Mouse (Mus musculus) hindbrain, embryonic 15.5 days (tissue): ENCODE measurements around the gene Gan. TPM values are rescaled to one million over a fixed set of nuclear protein-coding genes. Genes with fewer than 3 reads are reported as not detected.

Source experiments
- ATAC-seq: fragments of 200-750 bp; cut with Nextera tagmentation; 2 replicates; pipeline ENCODE4 v1.8.0; 2017; ENCODE audit warnings: low read depth, moderate number of reproducible peaks, moderate TSS enrichment; ENCODE audit not compliant: low FRiP score
- H3K27ac ChIP-seq: fragments of 300-500 bp; sonication (generic); replicated peaks from 2 replicates; pipeline ENCODE4 v1.5.1; 2015; ENCODE audit warnings: mild to moderate bottlenecking, inconsistent platforms
- H3K27me3 ChIP-seq: fragments of 300-500 bp; sonication (generic); 2 replicates; pipeline ENCODE4 v1.6.1; 2015; ENCODE audit warnings: control low read depth, inconsistent platforms
- H3K36me3 ChIP-seq: fragments of 300-500 bp; sonication (generic); 2 replicates; pipeline ENCODE4 v1.6.1; 2015; ENCODE audit warnings: control low read depth, inconsistent platforms
- H3K4me1 ChIP-seq: fragments of 300-500 bp; sonication (generic); replicated peaks from 2 replicates; pipeline ENCODE4 v1.6.1; 2015; ENCODE audit warnings: control low read depth, inconsistent platforms
- H3K4me2 ChIP-seq: fragments of 300-500 bp; sonication (generic); 2 replicates; pipeline ENCODE4 v1.6.1; 2015; ENCODE audit warnings: moderate library complexity, mild to moderate bottlenecking, inconsistent platforms
- H3K4me3 ChIP-seq: fragments of 300-500 bp; sonication (generic); 2 replicates; pipeline ENCODE4 v1.5.1; 2015; ENCODE audit warnings: mild to moderate bottlenecking, inconsistent platforms
- H3K9ac ChIP-seq: fragments of 300-500 bp; sonication (generic); 2 replicates; pipeline ENCODE4 v1.6.1; 2015; ENCODE audit warnings: inconsistent platforms
- H3K9me3 ChIP-seq: fragments of 300-500 bp; sonication (generic); 2 replicates; pipeline ENCODE4 v1.6.1; 2016; ENCODE audit warnings: control low read depth, inconsistent platforms
- WGBS: fragments of 180-500 bp; shearing (Covaris S2); methylation state at CpG from one replicate; pipeline ENCODE4 v1.1.7; 2015; 5-methylcytosine and 5-hydroxymethylcytosine counted together
- polyA plus RNA-seq: library from polyadenylated mRNA; unstranded; fragments of >200 nt; fragmentation: Nextera tagmentation; extraction: Ambion mirVana; gene quantifications from 2 replicates; pipeline ENCODE4 v1.2.1, GENCODE M21; 2015

Gan gene
- 3.0 TPM in 2 replicates for polyA plus RNA-seq

DNA sequence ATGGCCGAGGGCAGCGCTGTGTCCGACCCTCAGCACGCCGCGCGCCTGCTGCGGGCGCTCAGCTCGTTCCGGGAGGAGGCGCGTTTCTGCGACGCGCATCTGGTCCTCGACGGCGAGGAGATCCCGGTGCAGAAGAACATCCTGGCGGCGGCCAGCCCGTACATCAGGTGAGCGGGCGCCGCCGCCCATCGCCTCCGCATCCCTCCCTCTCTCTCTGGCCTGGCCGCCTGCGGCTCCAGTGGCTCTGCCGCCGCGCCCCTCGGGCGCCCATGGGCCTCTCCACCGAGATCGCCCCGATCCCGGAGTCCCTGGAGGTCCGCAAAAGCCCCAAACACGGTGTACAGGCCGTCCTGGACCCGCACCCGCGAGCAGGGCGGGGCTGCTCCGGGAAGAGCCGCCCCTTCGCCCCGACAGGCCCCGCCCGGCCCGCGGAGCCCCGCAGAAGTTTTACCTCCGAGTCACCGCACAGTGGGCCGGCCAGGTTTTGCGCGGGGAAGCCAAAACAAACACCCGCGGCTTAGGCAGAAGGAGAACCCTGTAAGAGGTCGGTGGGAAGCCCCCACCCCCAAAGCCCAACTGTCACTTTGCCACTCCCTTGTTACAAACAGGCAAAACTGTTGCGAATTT lies at the start of gene Gan:
Gene Gan, plus strand, starts transcription at position 1 of the 627 bp plus-strand sequence.
- Histone ChIP-seq H3K4me3 (peak within 1 kb of the TSS; percentile 94), H3K27ac (peak within 1 kb of the TSS; percentile 76), H3K4me1 (peaks cover 31% of the 10 kb centered on the region), H3K4me2 (peak within 1 kb of the TSS; percentile 91), H3K27me3 (no peaks in the 10 kb centered on the region), H3K9me3 (no peaks in the 10 kb centered on the region), H3K9ac (peak within 1 kb of the TSS; percentile 94), H3K36me3 (no peaks in the 10 kb centered on the region)
- WGBS: under 1% methylated on average over 49 of the region's 65 CpGs
- peak; percentile 71 for ATAC-seq

DNA sequence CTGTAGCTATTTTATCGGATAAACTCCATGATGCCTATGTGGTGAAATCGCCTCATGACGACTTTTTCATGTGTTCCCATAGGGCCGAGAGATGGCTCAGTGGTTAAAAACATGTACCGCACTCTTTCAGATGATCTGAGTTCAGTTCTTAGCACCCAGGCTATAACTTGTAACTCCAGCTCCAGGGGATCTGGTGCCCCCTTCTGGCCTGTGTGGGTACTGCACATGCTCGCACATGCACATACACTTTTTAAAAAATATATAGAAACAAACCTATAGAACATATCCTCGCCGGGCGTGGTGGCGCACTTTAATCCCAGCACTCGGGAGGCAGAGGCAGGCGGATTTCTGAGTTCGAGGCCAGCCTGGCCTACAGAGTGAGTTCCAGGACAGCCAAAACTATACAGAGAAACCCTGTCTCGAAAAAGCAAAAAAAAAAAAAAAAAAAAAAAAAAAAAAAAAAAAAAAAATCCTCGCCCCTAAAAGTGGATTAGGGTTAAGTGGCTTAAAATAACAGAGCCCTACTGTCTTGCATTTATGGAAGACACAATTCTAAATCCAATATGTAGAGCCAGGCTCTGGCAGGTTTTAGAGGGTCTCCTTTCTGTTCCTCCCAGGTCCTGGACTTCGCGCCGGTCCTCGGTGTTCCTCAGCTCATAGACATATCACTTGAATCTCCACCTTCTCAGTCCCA lies 48.8 kb upstream of the Gan start:
- Histone ChIP-seq H3K36me3 (no peaks in the 10 kb centered on the region), H3K4me1 (no peaks in the 10 kb centered on the region), H3K4me2 (no peak overlapping the region), H3K4me3 (no peak overlapping the region), H3K9ac (no peak overlapping the region), H3K9me3 (no peaks in the 10 kb centered on the region), H3K27me3 (no peaks in the 10 kb centered on the region), H3K27ac (no peak overlapping the region)
- WGBS: 93% methylated on average over 19 of the region's 19 CpGs
- no peak for ATAC-seq

DNA sequence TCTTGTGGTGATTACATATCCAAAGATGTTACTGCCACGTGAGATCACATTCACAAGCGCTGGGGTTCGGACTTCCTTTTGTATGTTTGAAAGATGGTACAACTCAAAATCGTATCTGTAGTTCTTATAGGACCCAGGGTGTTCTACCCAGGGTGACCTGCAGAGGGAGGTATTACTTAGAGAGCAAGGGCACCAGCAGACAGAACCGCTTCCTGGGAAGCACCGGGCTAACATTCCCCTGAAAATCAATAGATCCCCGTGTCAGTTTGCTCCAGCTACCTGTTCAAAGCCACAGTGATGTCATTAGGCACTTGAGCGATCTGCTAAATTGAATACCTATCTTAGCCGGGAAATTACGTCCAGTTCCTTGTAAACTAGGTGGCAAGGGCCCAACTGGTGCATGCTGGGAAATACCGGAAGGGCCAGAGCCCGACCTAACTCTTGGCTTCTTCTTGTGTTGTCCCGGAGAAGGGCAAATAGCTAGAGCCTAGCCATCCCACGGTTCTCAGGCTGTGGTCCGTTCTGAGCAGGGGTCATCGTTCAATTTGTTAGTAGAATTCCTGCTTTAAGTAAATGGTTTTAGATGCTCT lies 48.0 kb upstream of the Gan start:
- no peak for ATAC-seq
- H3K9ac ChIP-seq: no peak overlapping the region
- no peak overlapping the region for H3K4me2 ChIP-seq
- H3K36me3 ChIP-seq: no peaks in the 10 kb centered on the region
- no peaks in the 10 kb centered on the region for H3K4me1 ChIP-seq
- no peaks in the 10 kb centered on the region for H3K27me3 ChIP-seq
- no peak overlapping the region for H3K27ac ChIP-seq
- no peaks in the 10 kb centered on the region for H3K9me3 ChIP-seq
- WGBS: 53% methylated on average over 16 of the region's 16 CpGs
- no peak overlapping the region for H3K4me3 ChIP-seq

DNA sequence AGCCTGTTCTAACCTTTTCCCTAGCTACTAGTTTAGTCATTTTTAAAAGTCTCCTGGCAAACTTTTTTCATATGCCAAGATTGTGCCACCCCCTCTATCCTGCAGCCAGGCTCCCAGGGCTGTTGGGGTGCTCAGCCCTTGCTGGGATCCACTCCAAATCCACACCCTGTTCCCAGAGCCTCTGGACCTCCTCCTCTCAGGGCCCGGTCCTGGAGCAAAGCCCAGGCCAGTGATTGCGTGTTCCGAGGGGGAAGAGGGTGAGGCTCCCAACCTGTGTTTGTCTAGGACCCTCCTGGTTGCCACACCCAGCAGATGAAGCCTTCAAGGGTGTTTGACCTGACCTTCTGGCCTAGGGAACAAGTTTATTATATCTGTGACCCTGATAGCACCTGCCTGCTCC lies 46.3 kb upstream of the Gan start:
- H3K4me2 ChIP-seq: no peak overlapping the region
- ATAC-seq: no peak
- H3K36me3 ChIP-seq: no peaks in the 10 kb centered on the region
- no peak overlapping the region for H3K4me3 ChIP-seq
- no peak overlapping the region for H3K9ac ChIP-seq
- 88% methylated on average over 3 of the region's 3 CpGs for WGBS
- peaks cover 12% of the 10 kb centered on the region for H3K4me1 ChIP-seq
- H3K9me3 ChIP-seq: no peaks in the 10 kb centered on the region
- no peak overlapping the region for H3K27ac ChIP-seq
- no peaks in the 10 kb centered on the region for H3K27me3 ChIP-seq

DNA sequence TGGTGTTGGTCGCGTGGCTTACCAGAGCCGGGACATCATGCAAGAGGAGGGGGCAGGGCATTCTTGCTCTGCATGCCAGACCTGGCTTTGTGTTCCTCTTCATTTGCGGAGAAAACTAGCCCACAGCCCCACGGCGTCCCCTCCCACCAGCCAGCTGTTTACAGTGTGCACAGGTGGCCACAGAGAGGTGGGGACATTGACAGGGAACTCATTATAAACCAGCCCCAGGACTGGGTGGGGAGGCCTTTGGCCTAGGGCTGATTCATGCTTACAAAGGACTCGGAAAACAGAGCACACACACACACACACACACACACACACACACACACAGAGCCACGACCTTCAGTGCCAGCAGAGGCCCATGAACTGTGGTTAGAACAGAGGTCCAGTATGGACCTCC lies 45.7 kb upstream of the Gan start:
- ATAC-seq: no peak
- Histone ChIP-seq H3K4me1 (peaks cover 12% of the 10 kb centered on the region), H3K27ac (no peak overlapping the region), H3K4me3 (no peak overlapping the region), H3K9ac (no peak overlapping the region), H3K4me2 (no peak overlapping the region), H3K27me3 (no peaks in the 10 kb centered on the region), H3K9me3 (no peaks in the 10 kb centered on the region), H3K36me3 (no peaks in the 10 kb centered on the region)
- WGBS: 71% methylated on average over 8 of the region's 8 CpGs

DNA sequence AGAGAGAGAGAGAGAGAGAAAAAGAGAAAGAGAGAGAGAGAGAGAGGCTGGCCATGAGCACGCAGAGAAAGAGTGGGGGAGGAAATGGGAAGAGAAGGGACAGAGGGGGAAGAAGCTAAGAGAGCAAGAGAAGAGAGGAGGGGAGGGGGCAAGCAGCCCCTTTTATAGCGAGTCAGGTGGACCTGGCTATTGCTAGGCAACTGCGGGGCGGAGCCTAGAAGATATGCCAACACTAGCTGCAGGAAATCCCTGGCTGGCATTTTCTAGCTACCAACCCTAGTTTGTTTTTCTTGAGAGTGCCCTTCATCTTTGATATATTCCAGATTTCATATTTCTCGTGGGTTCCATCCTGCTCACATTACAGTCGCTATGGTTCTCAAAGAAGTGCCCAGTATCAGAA lies 42.8 kb upstream of the Gan start:
- 46% methylated on average over 6 of the region's 6 CpGs for WGBS
- ATAC-seq: no peak

DNA sequence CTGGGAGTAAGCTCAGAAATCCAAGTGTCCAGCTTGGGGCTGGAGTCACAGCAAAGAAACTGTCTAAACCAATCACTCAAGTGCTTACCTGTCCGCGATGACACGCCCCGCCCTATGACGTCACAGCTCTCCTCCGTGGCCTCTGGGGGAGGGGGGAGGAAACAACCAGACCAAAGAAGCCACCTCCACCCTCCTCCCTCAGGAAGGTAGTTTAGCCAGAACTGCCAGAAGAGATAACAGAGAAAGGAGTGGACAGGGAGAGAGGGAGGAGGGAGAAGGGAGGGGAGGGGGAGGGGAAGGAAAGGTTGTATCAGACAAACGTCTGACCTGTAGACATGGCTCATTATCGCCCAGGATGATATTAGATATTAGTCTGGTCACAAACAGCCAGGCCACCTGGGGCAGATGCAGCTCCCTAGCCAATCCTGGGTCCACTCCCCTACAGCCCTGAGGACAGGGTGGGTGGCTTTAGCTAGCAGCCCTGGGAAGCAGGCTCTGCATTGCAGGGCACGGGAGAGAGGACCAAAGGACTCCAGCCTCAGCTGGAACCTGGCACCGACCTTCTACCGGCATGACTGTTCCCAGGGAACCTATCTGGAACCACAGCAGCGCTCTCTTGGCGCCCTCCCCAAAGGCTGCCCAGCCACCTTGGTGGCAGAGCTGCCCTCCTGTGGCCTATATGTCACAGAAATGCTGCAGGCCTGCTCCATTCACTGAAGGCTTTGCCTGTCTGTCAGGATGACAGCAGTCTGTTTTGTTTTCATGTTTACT lies 42.1 kb upstream of the Gan start:
- Histone ChIP-seq H3K9me3 (no peaks in the 10 kb centered on the region), H3K27ac (no peak overlapping the region), H3K4me2 (peak overlapping the region; percentile 29), H3K27me3 (no peaks in the 10 kb centered on the region), H3K9ac (0 out of 2 replicates have a peak overlapping the region, but pooled peaks have one; percentile 10), H3K4me1 (peaks cover 12% of the 10 kb centered on the region), H3K36me3 (no peaks in the 10 kb centered on the region), H3K4me3 (no peak overlapping the region)
- 11% methylated on average over 13 of the region's 13 CpGs for WGBS
- no peak for ATAC-seq

More for the DNA sequence above, 42.8 kb upstream of the Gan start:
- H3K4me2 ChIP-seq: no peak overlapping the region; the same call in 1 of the 2 replicates
- peaks cover 12% of the 10 kb centered on the region for H3K4me1 ChIP-seq
- no peaks in the 10 kb centered on the region for H3K36me3 ChIP-seq
- no peak overlapping the region for H3K9ac ChIP-seq
- H3K4me3 ChIP-seq: no peak overlapping the region
- H3K27me3 ChIP-seq: no peaks in the 10 kb centered on the region
- H3K27ac ChIP-seq: no peak overlapping the region
- no peaks in the 10 kb centered on the region for H3K9me3 ChIP-seq

DNA sequence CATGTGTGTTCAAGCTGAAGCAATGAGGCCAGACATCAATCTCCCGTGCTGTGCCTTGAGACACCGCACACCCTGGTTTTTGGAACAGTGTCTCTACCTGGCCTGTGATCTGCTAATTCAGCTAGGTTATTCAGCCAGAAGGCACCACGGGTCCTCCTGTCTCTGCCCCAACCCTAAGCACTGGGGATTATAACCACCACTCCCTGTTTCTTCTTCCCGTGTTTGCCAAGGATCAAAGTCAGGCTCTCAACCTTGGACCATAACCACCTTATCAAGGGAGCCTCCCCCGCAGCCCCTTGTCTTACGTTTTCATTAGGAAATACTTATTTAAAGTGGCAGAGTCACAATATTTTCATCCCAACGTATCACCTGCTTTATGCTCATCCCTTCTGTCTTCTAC lies 41.4 kb upstream of the Gan start:
- Histone ChIP-seq H3K4me3 (no peak overlapping the region), H3K27me3 (no peaks in the 10 kb centered on the region), H3K9ac (no peak overlapping the region), H3K4me2 (no peak overlapping the region), H3K36me3 (no peaks in the 10 kb centered on the region), H3K27ac (no peak overlapping the region), H3K9me3 (no peaks in the 10 kb centered on the region), H3K4me1 (peaks cover 12% of the 10 kb centered on the region)
- 73% methylated on average over 7 of the region's 7 CpGs for whole genome bisulfite sequencing
- no peak for ATAC-seq

DNA sequence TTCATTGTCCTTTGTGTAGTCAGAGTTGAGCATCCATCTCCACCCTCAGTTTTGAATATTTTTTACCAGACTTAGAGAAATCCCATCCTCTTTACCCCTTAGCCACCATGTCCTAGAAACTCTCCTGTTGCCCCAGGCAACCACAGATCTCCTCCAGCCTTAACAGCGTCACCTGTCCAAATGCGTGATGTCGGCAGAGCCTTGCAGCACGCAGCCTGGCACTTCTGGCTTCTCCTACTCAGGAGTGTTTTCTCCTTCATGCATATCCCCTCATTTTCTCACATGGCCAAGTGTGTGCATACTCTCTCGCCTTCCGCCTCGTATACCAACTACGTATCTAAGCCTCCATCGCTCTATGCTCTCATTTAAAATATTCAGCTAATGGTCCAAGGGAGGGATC lies 39.5 kb upstream of the Gan start:
- Histone ChIP-seq H3K4me2 (no peak overlapping the region), H3K27me3 (no peaks in the 10 kb centered on the region), H3K4me3 (no peak overlapping the region), H3K36me3 (no peaks in the 10 kb centered on the region), H3K27ac (no peak overlapping the region), H3K4me1 (peaks cover 12% of the 10 kb centered on the region), H3K9me3 (no peaks in the 10 kb centered on the region), H3K9ac (no peak overlapping the region)
- ATAC-seq: no peak
- WGBS: 91% methylated on average over 9 of the region's 9 CpGs

DNA sequence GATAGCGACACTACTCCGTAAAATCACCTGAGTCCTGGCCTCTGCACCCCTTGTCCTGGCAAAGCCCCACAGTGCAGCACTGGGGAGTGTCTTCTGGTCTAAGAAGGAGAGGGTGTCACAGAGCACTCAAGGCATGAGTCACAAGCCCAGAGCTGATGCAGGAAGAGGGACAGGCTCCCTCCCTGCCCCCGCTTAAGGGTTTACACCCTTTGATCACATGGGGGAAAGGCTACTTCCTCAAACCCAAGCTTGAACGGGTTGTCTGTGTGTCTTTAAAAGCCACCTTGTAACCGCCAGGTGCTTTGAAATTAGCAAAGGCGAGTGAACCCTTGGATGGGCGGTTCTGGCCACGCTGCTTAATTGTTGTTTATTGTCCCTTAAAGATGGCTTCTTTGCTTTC lies 36.7 kb upstream of the Gan start:
- no peak overlapping the region for H3K27ac ChIP-seq
- no peak for ATAC-seq
- no peak overlapping the region for H3K4me3 ChIP-seq
- no peak overlapping the region for H3K9ac ChIP-seq
- no peaks in the 10 kb centered on the region for H3K9me3 ChIP-seq
- no peak overlapping the region for H3K4me2 ChIP-seq
- WGBS: 62% methylated on average over 8 of the region's 8 CpGs
- H3K4me1 ChIP-seq: peaks cover 2% of the 10 kb centered on the region
- no peaks in the 10 kb centered on the region for H3K36me3 ChIP-seq
- no peaks in the 10 kb centered on the region for H3K27me3 ChIP-seq

DNA sequence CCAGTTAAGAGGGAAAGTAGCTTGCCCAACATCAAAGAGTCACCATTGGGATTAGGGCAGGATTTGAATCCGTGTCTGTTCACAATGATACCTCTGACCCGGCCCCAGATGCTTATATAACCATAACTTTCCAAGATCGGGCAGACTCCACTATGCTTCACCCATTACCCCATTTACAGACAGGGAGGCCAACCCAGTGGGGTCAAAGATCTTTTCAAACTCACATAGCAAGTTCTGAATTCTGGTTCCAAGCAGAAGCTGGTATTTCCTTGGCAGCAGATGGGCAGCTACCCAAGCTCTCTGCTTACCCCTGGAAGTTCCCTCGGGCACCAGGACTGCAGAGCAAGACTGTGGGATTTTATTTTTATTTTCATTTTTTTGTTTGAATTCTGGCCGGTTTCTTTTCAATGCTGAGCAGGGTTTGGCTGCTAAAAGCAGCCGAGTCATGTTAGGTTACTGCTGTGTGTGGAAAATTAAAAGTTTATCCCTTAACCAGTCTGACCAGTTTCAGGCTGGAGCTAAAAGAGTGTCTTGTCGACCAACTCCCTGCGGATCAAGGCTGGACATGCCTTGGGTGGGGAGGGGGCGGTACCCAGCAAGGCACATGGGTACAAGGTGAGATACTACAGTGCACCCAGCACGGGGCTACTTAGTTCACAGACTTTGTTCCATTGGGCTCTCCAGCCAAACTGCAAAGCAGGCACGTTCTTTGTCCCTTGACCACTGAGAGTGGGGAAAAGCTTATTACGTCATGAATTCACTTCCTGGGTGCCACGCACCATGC lies 33.9 kb upstream of the Gan start:
- H3K27ac ChIP-seq: no peak overlapping the region
- H3K9ac ChIP-seq: no peak overlapping the region
- H3K36me3 ChIP-seq: no peaks in the 10 kb centered on the region
- H3K4me1 ChIP-seq: no peaks in the 10 kb centered on the region
- no peaks in the 10 kb centered on the region for H3K9me3 ChIP-seq
- WGBS: 84% methylated on average over 13 of the region's 13 CpGs
- H3K4me2 ChIP-seq: no peak overlapping the region
- no peaks in the 10 kb centered on the region for H3K27me3 ChIP-seq
- no peak overlapping the region for H3K4me3 ChIP-seq
- no peak for ATAC-seq
